Mouse (Mus musculus) spleen, adult 2 months (tissue): Measurements from ENCODE around the gene Olfr750. TPM values are rescaled to one million over a fixed set of nuclear protein-coding genes. Genes with fewer than 3 reads are reported as not detected.

Source experiments
- DNase-seq, 2 experiments: peaks; one replicate each; pipeline versions ENCODE4 v3.0.0 to v3.0.0-alpha.2; 2012 to 2021; ENCODE audit warnings: low spot score in 2 of 2, low read depth in 1 of 2
- H3K27ac ChIP-seq: fragments of 200-500 bp; 2 replicates; pipeline ENCODE4 v1.5.1; 2012; ENCODE audit warnings: low read length, inconsistent platforms; ENCODE audit not compliant: insufficient read depth
- H3K27me3 ChIP-seq: fragments of 200-500 bp; 2 replicates; pipeline ENCODE4 v1.6.1; 2012; ENCODE audit warnings: mild to moderate bottlenecking, moderate library complexity, low read length, inconsistent platforms; ENCODE audit not compliant: control insufficient read depth, insufficient read depth
- H3K36me3 ChIP-seq: fragments of 200-500 bp; 2 replicates; pipeline ENCODE4 v1.6.1; 2012; ENCODE audit warnings: mild to moderate bottlenecking, low read length, inconsistent platforms; ENCODE audit not compliant: control insufficient read depth, insufficient read depth
- H3K4me1 ChIP-seq: fragments of 200-500 bp; 2 replicates; pipeline ENCODE4 v1.6.1; 2011; ENCODE audit warnings: inconsistent platforms; ENCODE audit not compliant: control insufficient read depth, insufficient read depth, insufficient read length
- H3K4me3 ChIP-seq: fragments of 200-500 bp; 2 replicates; pipeline ENCODE4 v1.5.1; 2011; ENCODE audit warnings: mild to moderate bottlenecking, inconsistent platforms; ENCODE audit not compliant: insufficient read depth, insufficient read length; ENCODE audit errors: extremely low read depth
- CTCF ChIP-seq: fragments of 200-500 bp; IDR thresholded peaks from 2 replicates; pipeline ENCODE4 v1.5.1; 2011; ENCODE audit warnings: mild to moderate bottlenecking, inconsistent platforms; ENCODE audit not compliant: insufficient read depth, insufficient read length, insufficient replicate concordance; ENCODE audit errors: extremely low read depth
- POLR2A ChIP-seq: fragments of 200-500 bp; IDR thresholded peaks from 2 replicates; pipeline ENCODE4 v1.6.1; 2011; ENCODE audit warnings: low read depth, low read length, inconsistent platforms
- WGBS: fragments of 180-500 bp; shearing (Covaris S2); methylation state at CpG from one replicate; pipeline ENCODE4 v1.1.7; 2018; 5-methylcytosine and 5-hydroxymethylcytosine counted together
- polyA plus RNA-seq: library from polyadenylated mRNA; depleted of rRNA; stranded (reverse); fragments of >200 nt; gene quantifications from 2 replicates; pipeline ENCODE4 v1.2.3, GENCODE M21; 2012

The Olfr750 gene
- polyA plus RNA-seq, 1 experiment = not detected

DNA sequence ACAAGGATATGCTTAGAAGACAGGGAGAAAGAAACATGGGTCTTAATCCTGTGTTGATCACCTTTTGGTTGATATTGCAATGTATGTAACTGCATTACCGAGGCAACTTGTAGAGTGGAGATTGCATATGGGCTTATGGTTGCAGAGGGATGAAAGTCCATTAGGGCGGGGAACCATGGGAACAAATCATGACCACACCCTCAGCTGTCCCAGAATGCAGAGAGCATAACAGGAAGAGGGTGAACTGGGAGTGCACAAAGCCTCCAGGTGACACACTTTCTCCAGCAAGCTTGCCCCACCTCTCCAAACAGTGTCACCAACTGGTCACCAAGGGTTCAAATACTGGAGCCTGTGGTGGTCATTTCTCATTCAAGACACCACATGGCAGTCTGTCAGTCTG lies 6.8 kb upstream of the Olfr750 start:
- no peaks in the 10 kb centered on the region for H3K27me3 ChIP-seq
- no peaks in the 10 kb centered on the region for H3K4me1 ChIP-seq
- H3K27ac ChIP-seq = no peak overlapping the region
- H3K36me3 ChIP-seq = no peaks in the 10 kb centered on the region
- TF ChIP-seq POLR2A = no peak
- no peak for TF ChIP-seq CTCF
- no peak for DNase-seq
- H3K4me3 ChIP-seq = no peak overlapping the region
- WGBS = 82% methylated on average over 2 of the region's 2 CpGs

GRCm38 (mm10) chr14:51079180-51079579 lies 4.9 kb upstream of the Olfr750 start:
- Histone ChIP-seq H3K4me1 (no peaks in the 10 kb centered on the region), H3K4me3 (no peak overlapping the region), H3K27ac (no peak overlapping the region), H3K27me3 (no peaks in the 10 kb centered on the region), H3K36me3 (no peaks in the 10 kb centered on the region)
- DNase-seq = no peak
- 93% methylated on average over 1 of the region's 1 CpGs for WGBS
- no peak for TF ChIP-seq POLR2A
- no peak for TF ChIP-seq CTCF

DNA sequence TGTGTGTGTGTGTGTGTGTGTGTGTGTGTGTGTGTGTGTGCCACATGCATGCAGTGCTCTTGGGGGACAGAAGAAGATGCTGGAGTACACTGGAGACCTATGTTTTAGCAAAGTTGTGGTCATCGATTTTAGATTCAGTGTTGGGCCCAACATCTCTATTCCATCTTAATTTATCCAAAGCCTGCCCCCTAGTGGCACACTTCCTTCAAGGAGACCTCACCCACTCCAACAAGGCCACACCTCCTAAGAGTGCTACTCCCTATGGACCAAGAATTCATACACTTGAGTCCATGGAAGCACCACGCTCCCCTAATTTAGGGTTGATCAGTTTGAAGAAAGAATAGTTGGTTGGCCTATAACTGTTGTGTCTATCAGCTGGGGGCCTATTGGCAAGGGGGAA lies 4.6 kb downstream of the Olfr750 start:
- peak in 1 of 2 experiments; percentile 43 for DNase-seq
- Histone ChIP-seq H3K27ac (no peak overlapping the region), H3K27me3 (no peaks in the 10 kb centered on the region), H3K4me1 (no peaks in the 10 kb centered on the region), H3K36me3 (no peaks in the 10 kb centered on the region), H3K4me3 (no peak overlapping the region)
- 83% methylated on average over 2 of the region's 2 CpGs for WGBS
- TF ChIP-seq POLR2A (no peak), CTCF (peak; percentile 0; the same call in 1 of the 2 replicates)

GRCm38 (mm10) chr14:51068956-51069355 lies 5.3 kb downstream of the Olfr750 start:
- DNase-seq = no peak
- WGBS = 93% methylated on average over 5 of the region's 5 CpGs

DNA sequence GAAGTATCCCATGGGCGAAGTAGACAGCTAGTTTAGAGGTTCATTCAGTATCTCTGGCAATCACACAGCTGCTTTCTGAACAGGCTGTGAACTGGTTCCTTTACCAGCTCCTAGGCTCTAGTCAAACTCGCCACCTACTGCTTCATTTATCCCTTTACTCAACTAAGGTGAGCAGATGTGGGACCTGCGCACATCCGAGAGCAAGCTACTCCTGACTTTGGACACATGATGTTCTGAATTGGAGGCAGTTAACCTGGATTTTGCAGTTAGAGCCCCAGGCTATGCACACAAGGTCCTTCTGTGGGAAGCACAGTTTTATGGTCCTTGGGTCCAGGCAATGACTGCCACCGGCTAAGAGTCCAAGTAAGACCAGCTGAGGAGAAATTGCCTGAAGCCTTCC lies 13.5 kb downstream of the Olfr750 start:
- no peak for TF ChIP-seq POLR2A
- TF ChIP-seq CTCF = no peak
- WGBS = 93% methylated on average over 5 of the region's 5 CpGs
- Histone ChIP-seq H3K36me3 (no peaks in the 10 kb centered on the region), H3K4me3 (no peak overlapping the region), H3K4me1 (peaks cover 3% of the 10 kb centered on the region; the same call in 1 of the 2 replicates), H3K27ac (no peak overlapping the region), H3K27me3 (no peaks in the 10 kb centered on the region)
- no peak for DNase-seq

More at GRCm38 (mm10) chr14:51068956-51069355, 5.3 kb downstream of the Olfr750 start:
- TF ChIP-seq POLR2A = no peak
- TF ChIP-seq CTCF = no peak
- Histone ChIP-seq H3K36me3 (no peaks in the 10 kb centered on the region), H3K27ac (no peak overlapping the region), H3K4me3 (no peak overlapping the region), H3K27me3 (no peaks in the 10 kb centered on the region), H3K4me1 (no peaks in the 10 kb centered on the region)

GRCm38 (mm10) chr14:51057401-51057831 lies 16.8 kb downstream of the Olfr750 start, which contains the start of gene Rnase12:
Gene Rnase12 (minus strand): TSS chr14:51057661.
- peaks cover 3% of the 10 kb centered on the region; the same call in 1 of the 2 replicates for H3K4me1 ChIP-seq
- 11% methylated on average over 9 of the region's 9 CpGs for WGBS
- H3K4me3 ChIP-seq = peak within 1 kb of the TSS; percentile 40; the same call in 1 of the 2 replicates

More at GRCm38 (mm10) chr14:51057401-51057831, 16.8 kb downstream of the Olfr750 start, which contains the start of gene Rnase12:
- Histone ChIP-seq H3K36me3 (no peaks in the 10 kb centered on the region), H3K27ac (no peak within 1 kb of the TSS), H3K27me3 (no peaks in the 10 kb centered on the region)
- peak in 1 of 2 experiments; percentile 22 for DNase-seq
- TF ChIP-seq POLR2A (no peak), CTCF (no peak)
